Mouse (Mus musculus): ENCODE data around the gene Gm17304.

Gm17304 gene

GRCm38 (mm10) chr5:106608798-106609197, at the start of gene Gm17304:
Gm17304 (plus strand) TSS chr5:106609098.
- no peak for DNase-seq (ENCODE audit: low spot score in 2 of 2)

- no peak for DNase-seq (ENCODE audit: low spot score in 2 of 2)
These were observed 48.0 kb upstream of the Gm17304 start for GRCm38 (mm10) chr5:106560631-106561498.

GRCm38 (mm10) chr5:106561499-106561822, 47.4 kb upstream of the Gm17304 start:
- no peak for DNase-seq (ENCODE audit: low spot score in 2 of 2)

GRCm38 (mm10) chr5:106566025-106566424, 42.9 kb upstream of the Gm17304 start:
- DNase-seq (ENCODE audit: low spot score in 2 of 2) = no peak

- DNase-seq (ENCODE audit: low spot score in 2 of 2) = peak; percentile 6 to 19
These were observed 34.9 kb upstream of the Gm17304 start for GRCm38 (mm10) chr5:106573742-106574559.

- DNase-seq (ENCODE audit: low spot score in 2 of 2) = peak; percentile 60 to 81
These were observed 34.3 kb upstream of the Gm17304 start for GRCm38 (mm10) chr5:106574560-106574946.

- no peak for DNase-seq (ENCODE audit: low spot score in 2 of 2)
These were observed 33.8 kb upstream of the Gm17304 start for GRCm38 (mm10) chr5:106575098-106575497.

GRCm38 (mm10) chr5:106577237-106577888, 31.5 kb upstream of the Gm17304 start:
- no peak for DNase-seq (ENCODE audit: low spot score in 2 of 2)

- DNase-seq (ENCODE audit: low spot score in 2 of 2) = no peak
These were observed 28.0 kb upstream of the Gm17304 start for GRCm38 (mm10) chr5:106580943-106581342.

GRCm38 (mm10) chr5:106589006-106589405, 19.9 kb upstream of the Gm17304 start:
- no peak for DNase-seq (ENCODE audit: low spot score in 2 of 2)

GRCm38 (mm10) chr5:106589670-106590069, 19.2 kb upstream of the Gm17304 start:
- DNase-seq (ENCODE audit: low spot score in 2 of 2) = no peak

GRCm38 (mm10) chr5:106590686-106591085, 18.2 kb upstream of the Gm17304 start:
- DNase-seq (ENCODE audit: low spot score in 2 of 2) = no peak

- no peak for DNase-seq (ENCODE audit: low spot score in 2 of 2)
These were observed 14.5 kb upstream of the Gm17304 start for GRCm38 (mm10) chr5:106594388-106594787.

GRCm38 (mm10) chr5:106597472-106597871, 11.4 kb upstream of the Gm17304 start:
- no peak for DNase-seq (ENCODE audit: low spot score in 2 of 2)

GRCm38 (mm10) chr5:106599482-106599881, 9.4 kb upstream of the Gm17304 start:
- DNase-seq (ENCODE audit: low spot score in 2 of 2) = no peak

- no peak for DNase-seq (ENCODE audit: low spot score in 2 of 2)
These were observed 4.5 kb upstream of the Gm17304 start for GRCm38 (mm10) chr5:106604381-106604780.

GRCm38 (mm10) chr5:106605096-106605495, 3.8 kb upstream of the Gm17304 start:
- no peak for DNase-seq (ENCODE audit: low spot score in 2 of 2)

GRCm38 (mm10) chr5:106607081-106607480, 1.8 kb upstream of the Gm17304 start:
- no peak for DNase-seq (ENCODE audit: low spot score in 2 of 2)

GRCm38 (mm10) chr5:106612151-106612550, 3.3 kb downstream of the Gm17304 start:
- no peak for DNase-seq (ENCODE audit: low spot score in 2 of 2)

GRCm38 (mm10) chr5:106614570-106614969, 5.7 kb downstream of the Gm17304 start:
- DNase-seq (ENCODE audit: low spot score in 2 of 2) = no peak

GRCm38 (mm10) chr5:106615006-106615405, 6.1 kb downstream of the Gm17304 start:
- no peak for DNase-seq (ENCODE audit: low spot score in 2 of 2)

GRCm38 (mm10) chr5:106620446-106620845, 11.5 kb downstream of the Gm17304 start:
- no peak for DNase-seq (ENCODE audit: low spot score in 2 of 2)

Measured in spleen, postnatal 10 days (tissue).